Mouse (Mus musculus): Measurements from ENCODE around the gene Samd1. TPM values are rescaled to one million over a fixed set of nuclear protein-coding genes. Genes with fewer than 3 reads are reported as not detected.
A peak's percentile ranks its signal among the peaks of the same experiment; 100 is the strongest.
"Not testable (repeated sequence)": the region's sequence is repeated elsewhere in the genome, so short reads cannot be mapped to it uniquely, and the experiment has no call there.

The Samd1 gene
- polyA plus RNA-seq, 3 experiments from 2014 or later: 5.0 to 7.3 (median 6.5) TPM

- ATAC-seq: no peak
These were observed 8.2 kb upstream of the Samd1 start for GRCm38 (mm10) chr8:83989243-83989642.

- no peak for ATAC-seq
These were observed 7.3 kb upstream of the Samd1 start for GRCm38 (mm10) chr8:83990170-83990569.

GRCm38 (mm10) chr8:83992488-83992887 is 5.0 kb upstream of the Samd1 start:
- no peak for ATAC-seq

GRCm38 (mm10) chr8:83994030-83994429 is 3.4 kb upstream of the Samd1 start:
- no peak for ATAC-seq

GRCm38 (mm10) chr8:83995973-83996372 is 1.5 kb upstream of the Samd1 start:
- ATAC-seq: no peak

- ATAC-seq: peak; percentile 50
These were observed 636 bp upstream of the Samd1 start for GRCm38 (mm10) chr8:83996567-83997505.

GRCm38 (mm10) chr8:83998231-83999056 is 972 bp downstream of the Samd1 start:
- ATAC-seq: peak; percentile 59

GRCm38 (mm10) chr8:83999057-83999705 is 1.7 kb downstream of the Samd1 start:
- no peak for ATAC-seq

GRCm38 (mm10) chr8:83999825-84000224 is 2.4 kb downstream of the Samd1 start:
- no peak for ATAC-seq

GRCm38 (mm10) chr8:84001281-84002000 is 4.0 kb downstream of the Samd1 start, which contains the start of gene 1700067K01Rik:
1700067K01Rik (plus strand) TSS chr8:84001502.
- no peak for ATAC-seq

GRCm38 (mm10) chr8:84002957-84003611 is 5.6 kb downstream of the Samd1 start:
- ATAC-seq: no peak

GRCm38 (mm10) chr8:84003612-84004246 is 6.3 kb downstream of the Samd1 start:
- ATAC-seq: no peak

GRCm38 (mm10) chr8:84004533-84005201 is 7.2 kb downstream of the Samd1 start:
- ATAC-seq: peak; percentile 97

- ATAC-seq: not testable (repeated sequence)
These were observed 8.0 kb downstream of the Samd1 start for GRCm38 (mm10) chr8:84005502-84005901.

GRCm38 (mm10) chr8:84008362-84008761 is 10.9 kb downstream of the Samd1 start:
- ATAC-seq: no peak

- no peak for ATAC-seq
These were observed 12.4 kb downstream of the Samd1 start for GRCm38 (mm10) chr8:84009876-84010275.

- peak; percentile 72 for ATAC-seq
These were observed 13.4 kb downstream of the Samd1 start for GRCm38 (mm10) chr8:84010625-84011611.

- ATAC-seq: peak; percentile 27
These were observed 14.4 kb downstream of the Samd1 start, which contains the start of gene 2210011C24Rik for GRCm38 (mm10) chr8:84011705-84012498. 2210011C24Rik (minus strand) TSS chr8:84012171.
